Mouse (Mus musculus) brown adipose tissue, adult 24 weeks (tissue): Measurements from ENCODE around the gene Ldlrad3. TPM values are rescaled to one million over a fixed set of nuclear protein-coding genes. Genes with fewer than 3 reads are reported as not detected.

Experiments
- H3K27ac ChIP-seq: fragments of 200-500 bp; replicated peaks from 2 replicates; pipeline ENCODE4 v1.5.1; 2012; ENCODE audit warnings: low read depth, mild to moderate bottlenecking, low read length
- H3K4me1 ChIP-seq: fragments of 200-500 bp; 2 replicates; pipeline ENCODE4 v1.6.1; 2012; ENCODE audit warnings: low read length, mixed read lengths; ENCODE audit not compliant: control insufficient read depth, insufficient read depth, insufficient read length
- H3K4me3 ChIP-seq: fragments of 200-500 bp; 2 replicates; pipeline ENCODE4 v1.5.1; 2012; ENCODE audit warnings: low read depth, mild to moderate bottlenecking, low read length, moderate library complexity; ENCODE audit not compliant: insufficient read depth
- polyA plus RNA-seq: library from polyadenylated mRNA; stranded (reverse); fragments of >200 nt; gene quantifications from 2 replicates; pipeline ENCODE4 v1.2.4, GENCODE M21; 2012; ENCODE audit not compliant: missing spikeins, insufficient read depth, insufficient read length

Ldlrad3 gene
- polyA plus RNA-seq, 1 experiment: 7.8 TPM

DNA sequence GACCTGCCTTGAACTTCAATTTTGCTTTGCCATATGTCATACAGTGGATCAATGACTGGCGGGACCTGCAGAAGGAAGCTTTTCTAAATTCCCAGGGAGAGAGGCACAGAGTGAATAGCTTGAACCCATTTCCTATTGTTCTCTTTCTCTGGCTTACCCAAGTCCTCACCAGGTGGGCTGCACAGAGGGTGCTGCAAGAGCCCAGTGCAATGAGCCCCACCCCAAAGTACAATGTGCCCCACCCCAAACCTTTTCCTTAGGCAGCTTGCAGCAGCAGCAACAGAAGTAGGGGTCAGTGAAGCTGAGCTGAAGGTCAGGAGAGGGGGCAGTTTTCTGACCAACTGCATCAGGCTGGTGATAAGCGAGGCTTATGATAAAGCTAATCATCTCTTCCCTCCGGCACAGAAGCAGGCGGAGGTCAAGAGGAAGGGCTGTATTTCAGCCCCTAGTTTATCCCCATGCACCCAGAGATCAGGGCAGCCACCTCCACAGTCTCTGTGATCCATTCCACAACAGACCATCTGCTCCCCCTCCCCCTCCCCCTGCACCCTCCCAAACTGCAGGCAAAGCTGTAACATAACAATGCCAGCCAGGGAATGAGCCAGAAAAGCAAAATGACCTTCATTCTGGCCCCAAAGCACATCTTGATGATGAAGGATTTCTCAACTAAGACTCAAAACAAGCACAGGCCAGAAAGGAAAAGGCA, 64.6 kb downstream of the Ldlrad3 start:
- Histone ChIP-seq H3K27ac (no peak overlapping the region), H3K4me1 (peaks cover 16% of the 10 kb centered on the region; the same call in 1 of the 2 replicates), H3K4me3 (no peak overlapping the region)

DNA sequence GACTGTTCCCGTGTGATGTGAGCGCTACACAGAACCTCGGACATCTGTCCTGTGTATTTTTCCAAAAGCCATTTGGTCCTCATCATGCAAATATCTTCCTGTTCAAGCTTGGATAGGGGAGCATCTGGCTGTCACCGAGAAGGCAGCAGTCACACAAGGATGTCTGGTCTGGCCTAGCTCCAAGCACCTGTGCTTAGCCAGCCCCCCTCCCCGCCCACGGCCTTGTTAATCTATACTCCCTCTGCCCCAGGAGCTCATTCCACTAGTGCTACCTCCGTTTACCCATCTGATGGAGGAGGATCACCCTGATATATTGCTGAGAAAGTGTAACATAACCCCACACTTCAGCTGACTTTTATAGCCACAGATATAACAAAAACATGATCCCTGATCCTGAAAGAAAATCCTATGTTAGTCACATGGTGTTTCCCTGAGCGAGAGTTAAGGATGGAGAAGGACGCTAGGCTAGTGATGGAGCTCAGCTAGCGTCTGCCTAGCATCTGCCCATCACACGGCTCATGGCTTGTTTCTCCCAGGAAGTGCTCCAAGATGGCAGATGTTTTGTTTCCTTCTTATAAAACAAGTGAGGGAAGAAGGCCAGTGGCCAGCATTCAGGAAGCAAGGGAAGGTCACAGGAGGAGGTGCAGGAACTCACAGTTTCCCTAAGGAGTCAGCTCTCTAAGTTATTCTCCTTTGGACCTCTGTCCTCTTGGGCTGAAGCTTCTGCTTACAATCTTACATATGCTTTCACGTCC, 66.3 kb downstream of the Ldlrad3 start:
- no peak overlapping the region for H3K27ac ChIP-seq
- no peak overlapping the region for H3K4me3 ChIP-seq
- H3K4me1 ChIP-seq: peaks cover 13% of the 10 kb centered on the region; the same call in 1 of the 2 replicates

- H3K27ac ChIP-seq: no peak overlapping the region
- peaks cover 13% of the 10 kb centered on the region; the same call in 1 of the 2 replicates for H3K4me1 ChIP-seq
- H3K4me3 ChIP-seq: 0 out of 2 replicates have a peak overlapping the region, but pooled peaks have one; percentile 8
Measured at GRCm38 (mm10) chr2:102118988-102119460, 67.2 kb downstream of the Ldlrad3 start.

DNA sequence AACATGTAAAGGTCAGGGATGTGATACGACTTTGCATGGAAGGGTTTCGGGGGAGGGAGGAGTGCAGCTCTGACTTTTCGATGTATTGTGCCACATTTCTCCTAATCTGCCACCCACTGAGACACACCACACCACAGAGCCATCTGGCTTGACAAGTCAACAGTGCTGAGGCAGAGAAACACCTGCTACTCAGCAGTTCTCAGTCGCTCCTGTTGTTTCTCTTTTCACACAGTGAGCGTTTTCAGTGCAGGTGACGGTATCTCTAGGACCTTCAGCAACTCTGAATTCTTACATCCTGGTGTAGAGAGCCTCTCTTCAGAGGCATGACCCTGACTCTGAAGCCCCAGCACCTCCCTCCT, 68.8 kb downstream of the Ldlrad3 start:
- Histone ChIP-seq H3K27ac (no peak overlapping the region), H3K4me1 (peaks cover 13% of the 10 kb centered on the region; the same call in 1 of the 2 replicates), H3K4me3 (no peak overlapping the region)

- peaks cover 13% of the 10 kb centered on the region; the same call in 1 of the 2 replicates for H3K4me1 ChIP-seq
- H3K27ac ChIP-seq: no peak overlapping the region
- H3K4me3 ChIP-seq: no peak overlapping the region
Measured at GRCm38 (mm10) chr2:102116521-102117401, 69.4 kb downstream of the Ldlrad3 start.

- Histone ChIP-seq H3K4me3 (no peak overlapping the region), H3K27ac (no peak overlapping the region), H3K4me1 (no peaks in the 10 kb centered on the region)
Measured at GRCm38 (mm10) chr2:102113801-102114200, 72.4 kb downstream of the Ldlrad3 start.

DNA sequence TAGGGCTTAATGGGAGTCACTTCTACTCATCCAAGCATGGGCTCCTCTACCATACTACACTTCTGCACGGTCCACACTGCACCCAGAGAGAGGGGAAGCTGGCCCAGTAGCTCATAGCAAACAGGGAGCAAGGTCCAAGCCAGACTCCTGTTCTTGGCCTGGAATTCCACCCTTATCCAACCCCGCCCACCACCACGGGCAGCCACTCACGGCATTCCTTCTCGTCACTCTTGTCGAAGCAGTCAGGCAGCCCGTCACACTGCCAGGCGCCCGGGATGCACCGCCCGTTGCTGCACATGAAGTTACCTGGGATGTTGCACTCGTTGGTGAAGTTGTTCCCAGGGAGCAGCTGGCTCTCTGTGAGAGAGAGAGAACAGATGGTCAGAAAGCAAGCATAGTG, 72.9 kb downstream of the Ldlrad3 start:
- no peak overlapping the region for H3K27ac ChIP-seq
- H3K4me3 ChIP-seq: no peak overlapping the region
- H3K4me1 ChIP-seq: no peaks in the 10 kb centered on the region

GRCm38 (mm10) chr2:102111906-102112499, 74.2 kb downstream of the Ldlrad3 start:
- Histone ChIP-seq H3K4me3 (no peak overlapping the region), H3K4me1 (peaks cover 2% of the 10 kb centered on the region; the same call in 1 of the 2 replicates), H3K27ac (no peak overlapping the region)

GRCm38 (mm10) chr2:102110306-102110705, 75.9 kb downstream of the Ldlrad3 start:
- peaks cover 2% of the 10 kb centered on the region; the same call in 1 of the 2 replicates for H3K4me1 ChIP-seq
- no peak overlapping the region for H3K4me3 ChIP-seq
- no peak overlapping the region for H3K27ac ChIP-seq

DNA sequence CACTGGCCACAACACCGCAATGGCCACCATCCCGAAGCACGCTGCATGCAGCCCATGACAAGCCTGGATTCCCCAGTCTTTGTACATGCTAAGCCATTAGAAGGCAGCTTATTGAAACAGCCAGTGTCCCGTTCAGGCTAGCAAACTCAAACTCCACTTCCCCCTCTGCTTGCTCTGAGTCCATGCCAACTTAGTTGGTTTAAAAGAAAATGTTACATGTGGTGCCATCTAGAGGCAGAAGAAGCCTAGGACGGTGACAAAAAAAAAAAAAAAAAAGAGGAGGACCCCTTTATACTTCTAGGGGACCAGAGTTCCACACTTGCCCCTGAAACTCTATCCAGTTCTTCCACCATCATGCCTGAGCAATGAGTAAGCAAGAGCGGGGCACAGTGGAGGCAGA, 78.9 kb downstream of the Ldlrad3 start:
- no peak overlapping the region for H3K4me3 ChIP-seq
- no peak overlapping the region for H3K27ac ChIP-seq
- H3K4me1 ChIP-seq: peaks cover 4% of the 10 kb centered on the region; the same call in 1 of the 2 replicates

DNA sequence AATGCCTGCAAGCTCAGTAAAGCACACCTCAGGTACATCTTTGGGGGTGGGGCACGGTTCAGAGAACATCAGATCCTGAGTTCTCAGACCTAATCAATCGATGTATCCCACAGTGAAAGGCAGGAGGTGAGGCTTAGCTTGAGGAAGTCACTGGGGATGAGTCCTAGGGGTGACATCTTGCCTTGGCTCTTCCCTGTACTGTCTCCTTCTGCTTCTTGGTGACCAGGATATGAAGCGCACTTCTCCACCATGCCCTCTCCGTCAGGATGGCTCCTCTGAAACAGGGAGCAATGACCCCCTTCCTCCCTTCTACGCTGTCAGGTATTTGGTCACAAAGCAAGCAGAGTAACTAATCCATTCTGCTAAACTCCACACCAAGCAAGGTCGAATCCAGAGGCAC, 79.5 kb downstream of the Ldlrad3 start:
- no peak overlapping the region for H3K4me3 ChIP-seq
- no peak overlapping the region for H3K27ac ChIP-seq
- peaks cover 4% of the 10 kb centered on the region; the same call in 1 of the 2 replicates for H3K4me1 ChIP-seq

- no peak overlapping the region for H3K4me3 ChIP-seq
- H3K4me1 ChIP-seq: peaks cover 4% of the 10 kb centered on the region; the same call in 1 of the 2 replicates
- no peak overlapping the region for H3K27ac ChIP-seq
Measured at GRCm38 (mm10) chr2:102105454-102105853, 80.7 kb downstream of the Ldlrad3 start.

GRCm38 (mm10) chr2:102103955-102104354, 82.2 kb downstream of the Ldlrad3 start:
- Histone ChIP-seq H3K4me1 (peaks cover 4% of the 10 kb centered on the region; the same call in 1 of the 2 replicates), H3K4me3 (no peak overlapping the region), H3K27ac (no peak overlapping the region)

DNA sequence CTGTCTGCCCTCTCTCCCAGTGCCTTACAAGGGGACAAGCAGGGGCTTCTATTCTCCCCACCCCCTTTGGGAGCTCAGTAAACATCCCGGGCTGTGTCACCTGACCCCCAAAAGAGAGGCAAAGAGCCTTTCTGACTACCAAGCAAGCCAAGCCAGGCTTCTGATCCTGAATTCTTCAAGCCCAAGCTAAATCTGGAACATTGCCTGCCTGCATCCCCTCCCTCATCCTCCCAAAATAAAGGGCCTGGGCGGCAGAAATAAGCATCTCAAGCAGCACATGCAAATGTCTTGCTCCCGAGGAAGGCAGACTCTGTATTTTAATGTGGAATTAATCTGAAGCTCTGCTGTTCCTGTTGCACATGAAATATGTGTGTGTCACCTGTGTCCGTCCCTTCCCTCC, 85.7 kb downstream of the Ldlrad3 start:
- 0 out of 2 replicates have a peak, but pooled peaks cover 4% of the 10 kb centered on the region for H3K4me1 ChIP-seq
- no peak overlapping the region for H3K27ac ChIP-seq
- H3K4me3 ChIP-seq: no peak overlapping the region
